Mouse (Mus musculus) testis, adult 2 months (tissue): Measurements from ENCODE around the gene Kcna7.

Experiments
- CTCF ChIP-seq: fragments of 200-500 bp; IDR thresholded peaks from 2 replicates; pipeline ENCODE4 v1.5.1; 2012; ENCODE audit warnings: low read depth, mild to moderate bottlenecking, inconsistent platforms, low read length, moderate library complexity; ENCODE audit not compliant: control insufficient read depth, insufficient read depth, insufficient replicate concordance
- POLR2A ChIP-seq: fragments of 200-500 bp; IDR thresholded peaks from 2 replicates; pipeline ENCODE4 v1.6.1; 2012; ENCODE audit warnings: low read depth, mild to moderate bottlenecking, inconsistent platforms, low read length, moderate library complexity; ENCODE audit not compliant: control insufficient read depth

GRCm38 (mm10) chr7:45412421-45412820 is 7.0 kb downstream of the Kcna7 start:
- TF ChIP-seq CTCF (no peak), POLR2A (no peak)
